31 mouse cellular contexts compared by ENCODE assay signal in genomic region chr10:115579076-115579475, GRCm38 (mm10). TPM values are rescaled to one million over a fixed set of nuclear protein-coding genes. Genes with fewer than 3 reads are reported as not detected.
"Had no signal": no experiment of that assay in that cellular context is flagged by ENCODE, and none has a peak within 500 bp of the region (broad histone marks: within the 10 kb centered on the region; RNA-seq: fewer than 3 reads in every experiment).

No protein-coding gene starts in this region.

- H3K4me2 ChIP-seq: heart, embryonic 12.5 days; hindbrain, embryonic 14.5 days; intestine, embryonic 15.5 days; limb, embryonic 12.5 days; liver, embryonic 11.5 days; liver, embryonic 13.5 days; liver, embryonic 15.5 days had no signal

- H3K9me3 ChIP-seq: heart, embryonic 10.5 days; heart, embryonic 12.5 days; intestine, embryonic 15.5 days; limb, embryonic 10.5 days; limb, embryonic 12.5 days; liver, embryonic 13.5 days; liver, embryonic 15.5 days had no signal

- H3K9ac ChIP-seq: heart, embryonic 12.5 days; hindbrain, embryonic 14.5 days; intestine, embryonic 15.5 days; limb, embryonic 12.5 days; liver, embryonic 13.5 days; liver, embryonic 15.5 days had no signal

- H3K27ac ChIP-seq: gastrocnemius, adult 2 months; heart, adult 2 months; heart, embryonic 10.5 days; hindbrain, embryonic 14.5 days; intestine, embryonic 15.5 days; layer of hippocampus, adult 2 months; left cerebral cortex, adult 2 months; limb, embryonic 10.5 days; limb, embryonic 12.5 days; liver, embryonic 13.5 days; liver, embryonic 15.5 days had no signal

- H3K4me1 ChIP-seq: intestine, embryonic 15.5 days; liver, embryonic 13.5 days; liver, embryonic 15.5 days had no signal

- DNase-seq: gastrocnemius, adult 2 months; heart, adult 2 months; heart, postnatal 10 days; heart, postnatal 4 days; kidney, adult 18-20 months; kidney, adult 8-10 months; kidney, postnatal 10 days; kidney, postnatal 25 days; liver; liver, embryonic 13.5 days had no signal

- H3K4me3 ChIP-seq: gastrocnemius, adult 2 months; heart, adult 2 months; heart, embryonic 10.5 days; heart, embryonic 12.5 days; intestine, embryonic 15.5 days; layer of hippocampus, adult 2 months; left cerebral cortex, adult 2 months; limb, embryonic 10.5 days; limb, embryonic 12.5 days; liver, embryonic 13.5 days; liver, embryonic 15.5 days had no signal

- ATAC-seq: inflammation-experienced regulatory T-cells, adult 6 months; intestine, embryonic 15.5 days; intestine, postnatal 0 days had no signal

- H3K36me3 ChIP-seq: heart, embryonic 10.5 days; heart, embryonic 12.5 days; intestine, embryonic 15.5 days; limb, embryonic 10.5 days; limb, embryonic 12.5 days; liver, embryonic 13.5 days; liver, embryonic 15.5 days had no signal

RNA-seq across cellular contexts. Expression of gene Lgr5, which starts 8.5 kb away (rescaled TPM):
- total RNA-seq: gastrocnemius, adult 2 months; granulocyte monocyte progenitor cell, adult 5-6 weeks had no signal

RNA-seq across cellular contexts. Expression of gene A930009A15Rik, which starts 9.3 kb away (rescaled TPM):
- total RNA-seq: gastrocnemius, adult 2 months; gastrocnemius, postnatal 10 days; gastrocnemius, postnatal 25 days; gastrocnemius, postnatal 4 days; granulocyte monocyte progenitor cell, adult 5-6 weeks; heart, adult 2 months; heart, postnatal 10 days; heart, postnatal 25 days; heart, postnatal 4 days had no signal
- polyA plus RNA-seq: heart, adult 2 months; heart, embryonic 10.5 days; heart, embryonic 12.5 days; heart, embryonic 14.5 days; heart, embryonic 16.5 days; inflammation-experienced regulatory T-cells, adult 6 months; intestine, embryonic 15.5 days; intestine, postnatal 0 days; kidney, embryonic 16.5 days; limb, embryonic 10.5 days; limb, embryonic 12.5 days; limb, embryonic 14.5 days; liver, embryonic 11.5 days; liver, embryonic 13.5 days; liver, embryonic 15.5 days had no signal
